Mouse (Mus musculus) retina, adult 2 months (tissue): ENCODE measurements around the gene Rabggtb.

Experiments
- DNase-seq: peaks from one replicate; pipeline ENCODE4 v3.0.0-alpha.2; 2012; ENCODE audit warnings: low read depth, low spot score

The Rabggtb gene

DNA sequence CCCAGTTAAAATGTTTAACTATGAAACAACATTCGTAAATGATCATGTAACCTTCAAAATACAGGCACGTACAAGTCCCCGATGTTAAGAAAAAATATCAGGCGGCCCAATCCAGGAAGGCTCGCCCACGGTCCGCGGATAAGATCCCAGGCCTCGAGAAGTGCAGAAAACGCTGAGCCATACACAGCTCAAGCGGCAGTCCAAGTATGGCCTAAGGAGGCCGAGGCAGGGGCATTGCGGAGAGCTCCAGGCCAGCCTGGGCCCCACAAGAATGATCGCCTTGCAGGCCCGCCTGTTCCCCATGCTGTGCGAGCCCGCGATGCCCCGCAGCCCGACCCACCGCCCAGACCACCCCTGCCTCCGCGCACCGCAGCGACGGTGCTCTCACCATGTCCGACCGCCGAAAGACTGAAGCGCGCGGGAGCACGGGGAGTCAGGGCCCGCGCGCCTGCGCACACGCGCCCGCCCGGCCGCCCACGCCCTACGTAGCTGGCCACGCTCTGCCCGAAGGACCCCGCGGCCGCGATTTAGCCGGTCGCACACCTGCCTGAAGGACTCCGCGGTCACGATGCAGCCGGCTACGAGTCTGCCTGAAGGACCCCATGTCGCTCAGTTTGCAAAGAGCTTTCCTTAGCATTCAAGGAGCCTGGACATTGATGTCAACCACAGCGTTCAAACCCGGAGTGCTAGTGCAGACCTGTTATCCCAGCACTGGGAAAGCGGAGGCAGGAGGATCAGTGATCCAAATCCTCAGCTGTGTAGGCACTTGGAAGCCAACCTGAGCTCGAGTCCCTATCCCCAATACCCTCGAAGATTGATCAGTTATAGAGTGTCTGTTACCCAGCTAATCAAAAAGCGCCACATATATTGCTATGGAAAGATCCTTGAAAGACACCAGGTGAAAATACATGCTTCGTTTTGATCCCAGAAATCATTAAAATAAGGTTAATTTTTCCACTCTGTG lies at the start of gene Rabggtb:
TSS of gene Rabggtb (minus strand) at position 464 of the 964 bp plus-strand sequence.
- DNase-seq: peak; percentile 93

DNA sequence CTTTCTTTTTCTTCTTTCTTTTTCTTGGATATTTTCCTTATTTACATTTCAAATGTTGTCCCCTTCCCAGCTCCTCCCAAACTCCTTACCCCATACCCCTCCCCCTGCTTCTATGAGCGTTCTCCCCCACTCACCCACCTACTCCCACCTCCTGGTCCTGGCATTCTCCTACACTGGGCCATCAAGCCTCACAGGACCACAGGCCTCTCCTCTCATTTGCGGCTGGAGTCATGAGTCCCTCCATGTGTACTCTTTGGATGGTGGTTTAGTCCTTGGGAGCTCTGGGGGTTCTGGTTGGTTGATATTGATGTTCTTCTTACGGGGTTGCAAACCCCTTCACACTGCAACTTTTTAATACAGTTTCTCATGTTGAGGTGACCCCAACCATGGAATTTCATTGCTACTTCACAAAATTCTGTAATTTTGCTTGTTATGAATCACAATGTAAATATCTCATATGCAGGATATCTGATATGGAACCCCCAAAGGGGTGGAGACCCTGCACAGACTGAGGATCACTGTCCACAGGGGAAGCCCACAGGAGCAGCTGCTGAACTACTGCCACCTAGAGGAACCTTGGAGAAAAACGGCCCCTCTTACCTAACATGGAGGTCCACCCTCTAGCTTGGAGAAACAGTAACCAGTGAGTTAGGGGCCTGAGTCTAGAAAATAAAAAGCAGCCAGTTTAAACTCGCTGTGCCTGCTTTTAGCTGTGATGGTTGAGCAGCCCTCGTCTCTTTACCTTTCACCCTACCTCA lies 49.0 kb upstream of the Rabggtb start:
- DNase-seq: no peak

- no peak for DNase-seq
Measured at GRCm38 (mm10) chr3:153960884-153961283, 48.1 kb upstream of the Rabggtb start.

GRCm38 (mm10) chr3:153959731-153960207 lies 47.0 kb upstream of the Rabggtb start:
- DNase-seq: no peak

GRCm38 (mm10) chr3:153959035-153959730 lies 46.4 kb upstream of the Rabggtb start:
- DNase-seq: no peak

GRCm38 (mm10) chr3:153957916-153958315 lies 45.1 kb upstream of the Rabggtb start:
- DNase-seq: no peak

GRCm38 (mm10) chr3:153948176-153948575 lies 35.4 kb upstream of the Rabggtb start:
- DNase-seq: no peak

DNA sequence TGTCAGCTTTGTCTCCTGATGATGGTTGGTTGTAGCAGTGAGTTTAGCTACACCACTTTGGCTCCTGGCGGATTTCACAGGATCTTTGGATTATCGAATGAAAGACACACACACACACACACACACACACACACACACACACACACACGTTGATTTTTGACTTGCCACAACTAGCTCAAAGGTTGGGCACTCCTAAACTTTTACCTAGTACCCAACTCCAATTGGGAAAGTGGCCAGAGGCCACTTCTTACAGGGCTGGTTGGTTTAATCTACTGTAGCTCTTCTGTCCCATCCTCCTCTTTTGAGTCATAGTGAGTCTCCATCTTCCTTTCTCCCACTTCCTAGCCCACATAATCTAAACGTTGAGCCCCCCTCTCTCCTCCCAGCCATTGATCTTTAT lies 34.5 kb upstream of the Rabggtb start:
- DNase-seq: no peak

DNA sequence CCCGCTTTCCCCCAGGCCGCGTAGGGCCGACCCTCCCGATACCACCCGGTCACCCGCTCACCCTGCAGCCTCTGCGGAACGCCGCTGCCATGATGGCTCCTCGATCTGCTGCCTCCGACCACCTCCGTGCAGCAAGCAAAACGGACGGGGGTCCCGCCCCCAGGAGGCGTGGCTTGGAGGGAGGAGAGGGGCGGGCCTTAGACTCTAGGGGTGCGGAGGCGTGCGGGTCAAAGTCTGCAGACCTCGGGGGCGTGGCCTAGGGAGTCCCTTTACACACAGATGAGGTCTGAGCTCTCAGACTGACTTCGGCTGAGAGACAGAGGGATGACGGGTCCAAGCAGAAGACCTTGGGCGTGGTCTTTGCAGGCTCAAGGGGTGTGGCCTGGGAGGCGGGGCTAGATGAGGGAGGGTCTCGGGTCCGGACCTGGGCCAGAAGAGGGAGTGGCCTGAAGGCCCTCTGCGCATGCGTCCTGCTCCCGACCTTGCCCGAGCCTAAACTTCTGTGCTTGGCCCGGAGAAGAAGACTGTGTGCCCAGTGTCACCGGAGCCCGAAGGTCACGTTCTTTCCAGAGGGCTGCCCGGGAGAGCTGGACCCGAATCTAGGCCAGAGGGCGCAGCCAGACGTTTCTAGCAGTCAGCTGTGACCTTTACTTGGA lies 31.7 kb upstream of the Rabggtb start, which contains the start of gene Acadm:
TSS of gene Acadm (minus strand) at position 298 of the 656 bp plus-strand sequence.
- DNase-seq: peak; percentile 91

DNA sequence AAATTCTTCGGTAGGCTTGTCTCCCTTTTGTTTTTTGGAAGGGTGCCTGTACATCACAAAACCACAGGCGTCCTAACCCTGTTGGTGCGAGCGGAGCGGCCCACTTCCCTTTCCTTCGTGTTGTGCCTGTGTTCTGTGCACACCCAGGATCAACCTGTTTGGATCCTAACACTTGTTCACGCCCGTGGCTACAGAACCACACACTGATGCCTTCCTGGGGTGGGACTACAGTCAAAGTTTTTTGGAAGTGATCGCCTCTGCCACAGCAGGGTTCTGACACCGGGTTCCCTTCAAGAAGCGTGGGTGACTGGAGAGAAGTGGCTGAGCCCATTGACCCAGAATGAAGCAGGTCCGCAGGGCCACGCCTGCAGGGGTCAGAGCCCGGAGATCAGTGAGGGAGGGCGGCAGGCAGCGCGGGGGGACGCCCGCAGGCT lies 31.1 kb upstream of the Rabggtb start:
- peak; percentile 49 for DNase-seq

DNA sequence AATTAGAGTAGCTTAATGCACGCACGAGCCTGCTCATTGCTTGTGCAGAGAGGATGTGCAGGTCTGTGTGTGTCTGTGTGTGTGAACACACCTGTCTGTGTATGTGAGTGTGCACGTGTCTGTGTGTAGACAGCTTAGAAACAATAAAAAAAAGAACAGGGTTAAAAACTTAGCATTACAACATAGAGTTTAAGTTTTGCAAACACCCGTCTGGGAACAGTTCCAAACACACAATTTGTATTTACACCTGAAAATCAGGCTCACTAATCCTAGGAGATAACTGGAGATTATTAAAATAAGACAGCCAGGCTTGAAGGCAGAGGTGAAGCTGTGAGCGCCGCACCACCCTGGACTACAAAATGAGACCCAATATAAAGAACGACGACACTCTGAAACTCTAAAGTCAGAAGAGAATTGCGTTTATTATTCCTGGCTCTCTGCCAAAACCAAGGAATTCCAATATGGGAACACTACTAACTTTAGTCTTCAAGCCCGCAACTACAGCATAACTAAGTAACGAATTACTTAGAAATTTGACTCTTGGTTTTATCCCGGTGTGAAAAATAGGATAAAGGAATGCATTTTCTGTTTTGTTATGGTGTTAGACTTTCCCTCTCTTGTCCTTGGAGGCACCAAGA lies 30.3 kb upstream of the Rabggtb start:
- DNase-seq: no peak

GRCm38 (mm10) chr3:153941613-153942012 lies 28.8 kb upstream of the Rabggtb start:
- no peak for DNase-seq

DNA sequence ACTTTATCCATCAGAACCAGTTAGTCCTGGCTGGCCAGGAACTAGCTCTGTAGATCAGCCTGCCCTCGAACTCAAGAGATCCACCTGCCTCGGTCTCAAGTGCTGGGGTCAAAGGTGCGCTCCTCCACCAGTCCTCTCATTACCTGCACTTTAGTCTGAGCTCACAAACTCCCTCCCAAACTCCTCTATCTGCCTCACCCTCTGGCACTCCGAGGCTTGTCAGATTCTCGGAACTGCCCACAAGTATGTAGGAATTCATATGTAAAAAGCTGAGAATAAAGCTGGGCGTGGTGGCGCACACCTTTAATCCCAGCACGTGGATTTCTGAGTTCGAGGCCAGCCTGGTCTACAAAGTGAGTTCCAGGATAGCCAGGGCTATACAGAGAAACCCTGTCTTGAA lies 27.7 kb upstream of the Rabggtb start:
- DNase-seq: no peak

DNA sequence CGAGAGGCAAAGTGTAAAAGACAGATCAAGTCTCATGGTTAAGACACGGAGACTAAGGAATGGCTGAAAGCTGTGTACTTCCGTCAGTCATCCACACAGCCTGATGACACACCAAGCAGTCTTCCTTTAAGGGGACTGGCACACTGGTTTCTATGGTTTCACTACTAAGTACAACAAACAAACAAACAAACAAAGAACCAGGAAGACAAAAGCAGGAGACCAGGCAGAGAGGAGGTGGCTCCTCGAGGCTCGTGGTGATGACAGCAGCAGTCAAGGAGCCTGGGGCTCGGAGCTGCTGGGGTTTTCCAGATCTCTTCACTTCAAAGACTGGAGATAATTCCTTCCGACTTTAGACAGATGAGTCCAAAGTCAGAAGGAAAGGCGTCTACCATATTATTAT lies 27.2 kb upstream of the Rabggtb start:
- DNase-seq: no peak

DNA sequence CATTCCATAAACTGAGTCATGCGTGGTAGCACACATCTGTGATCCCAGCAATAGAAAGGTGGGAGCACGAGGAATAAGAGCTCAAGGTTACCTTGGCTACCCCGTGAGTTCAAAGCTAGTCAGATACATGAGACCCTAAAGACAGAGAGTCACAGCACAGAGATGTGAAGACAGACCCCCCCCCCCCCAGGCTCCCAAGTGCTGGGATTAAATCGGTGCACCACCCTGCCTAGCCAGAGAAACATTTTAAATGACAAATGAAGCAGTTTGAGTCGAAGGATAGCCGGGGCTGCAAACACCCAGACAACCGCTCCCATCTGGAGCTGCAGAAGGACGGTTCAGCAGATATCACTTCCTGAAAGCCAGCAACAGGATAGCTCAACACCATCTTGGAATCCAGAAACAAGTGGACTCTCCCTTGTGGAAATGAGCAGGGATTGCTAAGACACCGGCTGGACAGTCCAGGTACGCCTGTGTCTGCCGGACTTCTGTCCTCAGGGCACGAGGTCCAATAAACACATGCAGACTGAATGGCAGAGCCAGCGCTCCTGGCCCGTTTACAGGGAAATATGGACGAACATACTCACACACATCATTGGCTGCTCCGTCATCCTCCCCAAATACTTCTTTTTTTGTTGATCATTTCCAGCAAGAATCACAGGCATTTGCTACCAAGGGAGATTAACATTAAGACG lies 24.5 kb upstream of the Rabggtb start:
- DNase-seq: no peak

- peak; percentile 69 for DNase-seq
Measured at GRCm38 (mm10) chr3:153935878-153936277, 23.1 kb upstream of the Rabggtb start.

DNA sequence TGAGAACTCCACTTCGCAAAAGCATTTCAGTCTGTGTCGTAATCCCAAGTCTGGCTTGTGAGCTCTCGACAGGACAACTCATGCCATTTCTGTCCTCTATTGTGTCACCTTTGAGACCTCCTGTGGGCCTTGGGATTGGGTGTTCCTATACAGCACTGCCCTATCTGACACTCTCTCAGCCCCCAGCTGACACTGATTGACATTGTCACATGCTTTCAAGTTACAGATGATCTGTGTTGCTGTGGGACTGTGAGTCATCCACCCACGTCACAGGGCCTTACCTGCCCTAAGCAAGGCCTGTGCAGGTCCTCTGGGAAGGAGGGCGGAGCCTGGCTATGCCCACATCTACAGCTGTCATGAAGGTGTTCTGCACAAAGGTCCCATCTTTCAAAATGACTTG lies 19.7 kb upstream of the Rabggtb start:
- no peak for DNase-seq

GRCm38 (mm10) chr3:153929526-153929925 lies 16.7 kb upstream of the Rabggtb start:
- DNase-seq: no peak

- no peak for DNase-seq
Measured at GRCm38 (mm10) chr3:153926333-153926732, 13.5 kb upstream of the Rabggtb start.
